Mouse (Mus musculus) heart, embryonic 16.5 days (tissue): Measurements from ENCODE around the gene Oas3. TPM values are rescaled to one million over a fixed set of nuclear protein-coding genes. Genes with fewer than 3 reads are reported as not detected.
"Not testable (repeated sequence)": the region's sequence is repeated elsewhere in the genome, so short reads cannot be mapped to it uniquely, and the experiment has no call there.

Experiments
- ATAC-seq: fragments of 200-750 bp; cut with Nextera tagmentation; replicated peaks from 2 replicates; pipeline ENCODE4 v1.8.0; 2017; ENCODE audit warnings: moderate number of reproducible peaks; ENCODE audit not compliant: insufficient read depth, low FRiP score; ENCODE audit errors: extremely low read depth
- H3K27ac ChIP-seq: fragments of 300-500 bp; sonication (generic); 2 replicates; pipeline ENCODE4 v1.5.1; 2014; ENCODE audit warnings: mild to moderate bottlenecking, low read length, control low read depth, moderate library complexity
- H3K27me3 ChIP-seq: fragments of 300-500 bp; sonication (generic); 2 replicates; pipeline ENCODE4 v1.6.1; 2014; ENCODE audit warnings: low read length, mixed read lengths; ENCODE audit not compliant: control insufficient read depth, insufficient read depth
- H3K36me3 ChIP-seq: fragments of 300-500 bp; sonication (generic); 2 replicates; pipeline ENCODE4 v1.6.1; 2014; ENCODE audit not compliant: control insufficient read depth, insufficient read depth
- H3K4me1 ChIP-seq: fragments of 300-500 bp; sonication (generic); 2 replicates; pipeline ENCODE4 v1.6.1; 2014; ENCODE audit warnings: low read length, mixed read lengths; ENCODE audit not compliant: control insufficient read depth, insufficient read depth
- H3K4me2 ChIP-seq: fragments of 300-500 bp; sonication (generic); 2 replicates; pipeline ENCODE4 v1.6.1; 2014; ENCODE audit warnings: low read depth, mild to moderate bottlenecking, control low read depth, low read length
- H3K4me3 ChIP-seq: fragments of 300-500 bp; sonication (generic); 2 replicates; pipeline ENCODE4 v1.5.1; 2014; ENCODE audit warnings: mild to moderate bottlenecking, control low read depth, low read length
- H3K9ac ChIP-seq: fragments of 300-500 bp; sonication (generic); 2 replicates; pipeline ENCODE4 v1.6.1; 2014; ENCODE audit warnings: low read length, control low read depth
- H3K9me3 ChIP-seq: fragments of 300-500 bp; sonication (generic); replicated peaks from 2 replicates; pipeline ENCODE4 v1.6.1; 2016; ENCODE audit warnings: low read length; ENCODE audit not compliant: control insufficient read depth
- WGBS: fragments of 180-500 bp; shearing (Covaris S2); extraction: QIAGEN DNeasy Blood & Tissue Kit; methylation state at CpG from one replicate; pipeline ENCODE4 v1.1.7; 2014; 5-methylcytosine and 5-hydroxymethylcytosine counted together
- polyA plus RNA-seq: library from polyadenylated mRNA; unstranded; fragments of >200 nt; fragmentation: Nextera tagmentation; extraction: Ambion mirVana; gene quantifications from 2 replicates; pipeline ENCODE4 v1.2.1, GENCODE M21; 2015

Oas3 gene
- polyA plus RNA-seq, 1 experiment from 2014 or later, result 0.59 TPM

GRCm38 (mm10) chr5:120798147-120798546, 20.7 kb upstream of the Oas3 start:
- not testable (repeated sequence) for H3K4me3 ChIP-seq, H3K9me3 ChIP-seq, H3K27ac ChIP-seq, H3K4me1 ChIP-seq, ATAC-seq, H3K36me3 ChIP-seq, H3K9ac ChIP-seq, H3K27me3 ChIP-seq, H3K4me2 ChIP-seq
- WGBS, result 45% methylated on average over 5 of the region's 5 CpGs

GRCm38 (mm10) chr5:120795480-120796034, 18.1 kb upstream of the Oas3 start, which contains the start of gene Oas1e:
Gene Oas1e (minus strand): TSS chr5:120795530.
- 68% methylated on average over 9 of the region's 9 CpGs for WGBS
- not testable (repeated sequence) for H3K4me1 ChIP-seq, ATAC-seq, H3K27ac ChIP-seq, H3K4me3 ChIP-seq, H3K4me2 ChIP-seq, H3K9ac ChIP-seq, H3K27me3 ChIP-seq, H3K9me3 ChIP-seq, H3K36me3 ChIP-seq

GRCm38 (mm10) chr5:120793043-120793442, 15.6 kb upstream of the Oas3 start:
- Histone ChIP-seq H3K4me1 (no peaks in the 10 kb centered on the region), H3K27me3 (no peaks in the 10 kb centered on the region; the same call in 1 of the 2 replicates), H3K4me2 (no peak overlapping the region), H3K36me3 (no peaks in the 10 kb centered on the region), H3K9me3 (no peaks in the 10 kb centered on the region), H3K4me3 (no peak overlapping the region), H3K27ac (no peak overlapping the region), H3K9ac (no peak overlapping the region)
- no peak for ATAC-seq
- 17% methylated on average over 2 of the region's 2 CpGs for WGBS

GRCm38 (mm10) chr5:120787042-120787441, 9.6 kb upstream of the Oas3 start:
- no peaks in the 10 kb centered on the region for H3K9me3 ChIP-seq
- H3K9ac ChIP-seq, result no peak overlapping the region
- H3K4me2 ChIP-seq, result no peak overlapping the region
- H3K36me3 ChIP-seq, result no peaks in the 10 kb centered on the region
- H3K27ac ChIP-seq, result no peak overlapping the region
- no peak for ATAC-seq
- 57% methylated on average over 3 of the region's 3 CpGs for WGBS
- no peak overlapping the region for H3K4me3 ChIP-seq
- H3K4me1 ChIP-seq, result no peaks in the 10 kb centered on the region
- no peaks in the 10 kb centered on the region; the same call in 1 of the 2 replicates for H3K27me3 ChIP-seq

- Histone ChIP-seq H3K4me3 (no peak overlapping the region), H3K9me3 (no peaks in the 10 kb centered on the region), H3K27me3 (no peaks in the 10 kb centered on the region), H3K4me1 (peaks cover 19% of the 10 kb centered on the region), H3K9ac (no peak overlapping the region), H3K36me3 (no peaks in the 10 kb centered on the region), H3K27ac (no peak overlapping the region), H3K4me2 (no peak overlapping the region)
- ATAC-seq, result no peak
- 76% methylated on average over 2 of the region's 2 CpGs for WGBS
These were observed 5.0 kb upstream of the Oas3 start for GRCm38 (mm10) chr5:120782446-120782845.

GRCm38 (mm10) chr5:120781646-120782045, 4.2 kb upstream of the Oas3 start:
- Histone ChIP-seq H3K27ac (no peak overlapping the region), H3K4me2 (no peak overlapping the region), H3K9me3 (no peaks in the 10 kb centered on the region), H3K4me1 (peaks cover 19% of the 10 kb centered on the region), H3K27me3 (no peaks in the 10 kb centered on the region), H3K4me3 (no peak overlapping the region), H3K9ac (no peak overlapping the region), H3K36me3 (no peaks in the 10 kb centered on the region)
- WGBS, result 71% methylated on average over 1 of the region's 1 CpGs
- no peak for ATAC-seq

GRCm38 (mm10) chr5:120779922-120780321, 2.5 kb upstream of the Oas3 start:
- Histone ChIP-seq H3K4me3 (peak overlapping the region; percentile 16), H3K27ac (peak overlapping the region; percentile 90), H3K4me1 (peaks cover 25% of the 10 kb centered on the region), H3K9me3 (no peaks in the 10 kb centered on the region), H3K36me3 (no peaks in the 10 kb centered on the region), H3K9ac (peak overlapping the region; percentile 44; the same call in 1 of the 2 replicates), H3K4me2 (peak overlapping the region; percentile 55), H3K27me3 (no peaks in the 10 kb centered on the region)
- WGBS, result 8% methylated on average over 3 of the region's 3 CpGs
- ATAC-seq, result peak; percentile 53

GRCm38 (mm10) chr5:120778941-120779340, 1.5 kb upstream of the Oas3 start:
- Histone ChIP-seq H3K36me3 (no peaks in the 10 kb centered on the region), H3K27me3 (no peaks in the 10 kb centered on the region), H3K27ac (peak overlapping the region; percentile 90), H3K4me3 (no peak overlapping the region), H3K9ac (no peak overlapping the region), H3K9me3 (no peaks in the 10 kb centered on the region), H3K4me2 (no peak overlapping the region), H3K4me1 (peaks cover 26% of the 10 kb centered on the region)
- WGBS, result 39% methylated on average over 2 of the region's 2 CpGs
- ATAC-seq, result no peak

GRCm38 (mm10) chr5:120776801-120777200, 660 bp downstream of the Oas3 start:
- Histone ChIP-seq H3K27ac (no peak overlapping the region), H3K9ac (no peak overlapping the region), H3K4me3 (no peak overlapping the region), H3K4me2 (no peak overlapping the region), H3K27me3 (no peaks in the 10 kb centered on the region), H3K9me3 (no peaks in the 10 kb centered on the region), H3K36me3 (no peaks in the 10 kb centered on the region), H3K4me1 (peaks cover 26% of the 10 kb centered on the region)
- ATAC-seq, result no peak
- 75% methylated on average over 5 of the region's 5 CpGs for WGBS
